Mouse (Mus musculus) lung, embryonic 14.5 days (tissue): ENCODE measurements around the gene Tubd1. TPM values are rescaled to one million over a fixed set of nuclear protein-coding genes. Genes with fewer than 3 reads are reported as not detected.
A peak's percentile ranks its signal among the peaks of the same experiment; 100 is the strongest.

Experiments used
- ATAC-seq: fragments of 200-750 bp; cut with Nextera tagmentation; 2 replicates; pipeline ENCODE4 v1.8.0; 2017; ENCODE audit warnings: mild to moderate bottlenecking, moderate TSS enrichment, moderate library complexity; ENCODE audit not compliant: insufficient read depth
- DNase-seq: peaks from one replicate; pipeline ENCODE4 v3.0.0-alpha.2; 2015
- H3K27ac ChIP-seq: fragments of 300-500 bp; sonication (generic); 2 replicates; pipeline ENCODE4 v1.5.1; 2014; ENCODE audit warnings: low read depth, mild to moderate bottlenecking, moderate library complexity
- H3K27me3 ChIP-seq: fragments of 300-500 bp; sonication (generic); 2 replicates; pipeline ENCODE4 v1.6.1; 2014; ENCODE audit warnings: low read length, control low read depth; ENCODE audit not compliant: insufficient read depth
- H3K36me3 ChIP-seq: fragments of 300-500 bp; sonication (generic); 2 replicates; pipeline ENCODE4 v1.6.1; 2014; ENCODE audit warnings: control low read depth; ENCODE audit not compliant: insufficient read depth
- H3K4me1 ChIP-seq: fragments of 300-500 bp; sonication (generic); 2 replicates; pipeline ENCODE4 v1.6.1; 2014; ENCODE audit warnings: antibody characterized with exemption, control low read depth; ENCODE audit not compliant: insufficient read depth
- H3K4me2 ChIP-seq: fragments of 300-500 bp; sonication (generic); 2 replicates; pipeline ENCODE4 v1.6.1; 2014; ENCODE audit warnings: mild to moderate bottlenecking
- H3K4me3 ChIP-seq: fragments of 300-500 bp; sonication (generic); 2 replicates; pipeline ENCODE4 v1.5.1; 2014; ENCODE audit warnings: low read depth, low read length
- H3K9ac ChIP-seq: fragments of 300-500 bp; sonication (generic); 2 replicates; pipeline ENCODE4 v1.6.1; 2014
- H3K9me3 ChIP-seq: fragments of 300-500 bp; sonication (generic); 2 replicates; pipeline ENCODE4 v1.6.1; 2016; ENCODE audit warnings: low read depth, low read length, control low read depth
- CTCF ChIP-seq: IDR thresholded peaks from 2 replicates; pipeline ENCODE4 v1.5.1; 2016; ENCODE audit warnings: antibody characterized with exemption, low read depth
- WGBS: fragments of 180-500 bp; shearing (Covaris S2); extraction: QIAGEN DNeasy Blood & Tissue Kit; methylation state at CpG from one replicate; pipeline ENCODE4 v1.1.7; 2014; 5-methylcytosine and 5-hydroxymethylcytosine counted together
- polyA plus RNA-seq: library from polyadenylated mRNA; unstranded; fragments of >200 nt; fragmentation: Nextera tagmentation; extraction: Ambion mirVana; gene quantifications from 2 replicates; pipeline ENCODE4 v1.2.1, GENCODE M21; 2014

Tubd1 gene
- polyA plus RNA-seq, 1 experiment from 2014 or later, result 14.2 TPM

DNA sequence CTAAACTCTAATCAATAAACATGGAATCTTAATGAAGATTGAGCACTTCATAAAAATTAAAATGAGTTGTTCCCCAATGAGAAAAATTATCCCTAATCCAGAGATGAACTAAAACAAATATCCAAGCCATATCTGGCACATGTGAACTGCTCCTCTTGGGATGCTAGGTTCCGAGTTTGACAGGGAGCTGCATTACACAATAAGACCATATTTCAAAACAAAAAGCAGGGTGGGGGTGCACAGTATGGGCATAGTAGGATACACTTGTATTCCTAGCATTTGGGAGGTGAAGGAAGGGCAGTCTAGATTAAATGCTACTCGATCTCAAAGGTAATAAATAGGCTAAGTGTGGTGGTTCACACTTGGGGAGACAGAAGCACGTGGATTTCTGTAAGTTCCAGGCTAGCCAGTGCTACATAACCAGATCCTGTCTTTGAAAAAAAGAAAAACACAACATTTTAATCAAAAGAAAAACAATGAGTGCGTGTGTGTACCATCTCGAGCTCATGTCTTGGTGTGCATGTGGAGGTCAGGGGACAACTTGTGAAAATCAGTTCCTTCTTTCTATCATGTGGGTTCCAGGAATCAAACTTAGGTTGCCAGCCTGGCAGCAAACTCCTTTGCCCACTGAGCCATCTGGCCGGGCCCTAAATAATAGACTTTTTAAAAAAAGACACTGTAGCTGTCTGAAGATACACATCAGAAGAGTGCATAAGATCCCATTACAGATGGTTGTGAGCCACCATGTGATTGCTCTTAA, 4.9 kb upstream of the Tubd1 start:
- ATAC-seq (no peak), DNase-seq (no peak)
- H3K9ac ChIP-seq, result no peak overlapping the region
- H3K4me1 ChIP-seq, result peaks cover 7% of the 10 kb centered on the region; the same call in 1 of the 2 replicates
- H3K9me3 ChIP-seq, result no peaks in the 10 kb centered on the region
- H3K27me3 ChIP-seq, result no peaks in the 10 kb centered on the region
- no peak overlapping the region for H3K4me2 ChIP-seq
- no peak for TF ChIP-seq CTCF
- WGBS, result 88% methylated on average over 6 of the region's 6 CpGs
- no peak overlapping the region for H3K4me3 ChIP-seq
- 0 out of 2 replicates have a peak, but pooled peaks cover 6% of the 10 kb centered on the region for H3K36me3 ChIP-seq
- no peak overlapping the region for H3K27ac ChIP-seq

DNA sequence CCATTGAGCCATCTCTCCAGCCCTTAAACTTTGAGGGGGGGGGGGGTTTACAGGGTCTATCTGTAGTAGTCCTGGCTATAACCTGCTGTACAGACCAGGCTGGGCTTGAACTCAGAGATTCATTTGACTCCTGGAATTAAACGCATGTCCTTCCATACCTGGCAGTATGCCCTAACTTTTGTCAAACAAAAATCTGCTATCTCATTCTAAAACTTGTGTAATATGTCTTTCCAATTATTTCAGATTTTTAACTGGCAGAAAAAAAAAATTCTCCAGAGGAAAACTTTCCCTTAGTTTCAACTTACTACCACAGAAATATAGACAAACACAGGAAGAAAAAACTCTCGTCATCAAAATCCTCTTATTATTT, 4.3 kb upstream of the Tubd1 start:
- WGBS, result 84% methylated on average over 2 of the region's 2 CpGs
- DNase-seq (no peak), ATAC-seq (no peak)
- TF ChIP-seq CTCF, result no peak
- 0 out of 2 replicates have a peak, but pooled peaks cover 5% of the 10 kb centered on the region for H3K36me3 ChIP-seq
- no peak overlapping the region for H3K27ac ChIP-seq
- H3K4me1 ChIP-seq, result peaks cover 7% of the 10 kb centered on the region; the same call in 1 of the 2 replicates
- no peak overlapping the region for H3K4me2 ChIP-seq
- H3K27me3 ChIP-seq, result no peaks in the 10 kb centered on the region
- H3K9ac ChIP-seq, result no peak overlapping the region
- H3K4me3 ChIP-seq, result no peak overlapping the region
- no peaks in the 10 kb centered on the region for H3K9me3 ChIP-seq

DNA sequence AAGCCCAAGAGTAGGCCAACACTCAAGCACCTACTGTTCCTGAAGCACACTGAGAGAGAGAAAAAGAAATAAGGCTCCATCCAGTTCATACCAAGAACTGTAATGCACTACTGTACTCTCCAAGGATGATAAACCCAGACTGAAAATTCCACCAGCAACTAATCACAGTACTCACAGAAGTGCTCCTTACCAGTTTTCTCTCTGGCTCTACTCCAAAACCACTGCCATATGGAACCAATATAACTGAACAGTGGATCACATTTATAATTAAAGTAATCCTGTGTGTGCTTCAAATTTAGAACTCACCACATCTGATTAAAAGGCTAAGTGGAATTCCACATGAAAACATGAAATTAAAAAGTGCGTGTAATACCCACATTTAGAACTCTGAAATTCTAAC, 1.9 kb upstream of the Tubd1 start:
- Histone ChIP-seq H3K9me3 (no peaks in the 10 kb centered on the region), H3K4me2 (peak overlapping the region; percentile 79; the same call in 1 of the 2 replicates), H3K9ac (no peak overlapping the region; the same call in 1 of the 2 replicates), H3K4me1 (peaks cover 7% of the 10 kb centered on the region; the same call in 1 of the 2 replicates), H3K4me3 (no peak overlapping the region), H3K36me3 (0 out of 2 replicates have a peak, but pooled peaks cover 5% of the 10 kb centered on the region), H3K27ac (no peak overlapping the region), H3K27me3 (no peaks in the 10 kb centered on the region)
- no peak for TF ChIP-seq CTCF
- DNase-seq (no peak), ATAC-seq (no peak)
- 86% methylated on average over 1 of the region's 1 CpGs for WGBS

DNA sequence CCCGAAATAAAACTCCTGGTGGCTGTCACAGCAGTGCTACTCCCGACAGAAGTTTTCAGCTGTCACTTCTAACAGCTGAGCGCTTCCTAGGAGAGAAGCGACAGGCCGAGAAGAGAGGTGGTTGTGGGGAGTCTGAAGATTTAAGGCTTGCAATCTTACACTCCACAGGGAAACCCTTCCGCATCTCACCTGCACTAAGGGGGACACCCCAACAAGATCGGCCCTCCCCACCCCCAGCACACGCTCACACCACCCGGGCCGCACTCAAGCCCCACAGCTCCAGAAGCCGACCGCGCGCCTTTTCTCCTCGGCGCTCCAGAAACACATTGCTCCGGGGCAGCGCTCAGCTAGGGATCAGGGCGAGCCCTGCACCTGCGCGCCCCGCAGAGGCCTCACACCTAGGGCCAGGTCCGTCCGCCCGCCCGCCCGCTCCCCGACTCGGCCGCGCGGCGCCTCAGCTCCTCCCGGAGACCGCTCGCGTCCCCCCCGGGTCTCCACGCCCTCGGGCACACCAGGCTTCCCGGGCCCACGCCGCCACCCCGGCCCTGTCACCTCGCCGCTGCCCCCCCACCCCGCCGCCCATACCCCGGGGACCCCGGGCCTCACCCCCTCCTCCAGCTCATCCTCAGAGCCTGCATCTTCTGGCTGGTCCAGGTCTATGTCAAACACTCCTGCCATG, 692 bp upstream of the Tubd1 start:
- H3K27ac ChIP-seq, result peak overlapping the region; percentile 84
- peak overlapping the region; percentile 93 for H3K9ac ChIP-seq
- H3K4me3 ChIP-seq, result peak overlapping the region; percentile 95
- peak; percentile 60 for DNase-seq
- under 1% methylated on average over 47 of the region's 50 CpGs for WGBS
- peaks cover 7% of the 10 kb centered on the region; the same call in 1 of the 2 replicates for H3K4me1 ChIP-seq
- 0 out of 2 replicates have a peak, but pooled peaks cover 5% of the 10 kb centered on the region for H3K36me3 ChIP-seq
- no peaks in the 10 kb centered on the region for H3K27me3 ChIP-seq
- TF ChIP-seq CTCF, result no peak
- H3K4me2 ChIP-seq, result peak overlapping the region; percentile 79
- peak; percentile 57 for ATAC-seq
- no peaks in the 10 kb centered on the region for H3K9me3 ChIP-seq

DNA sequence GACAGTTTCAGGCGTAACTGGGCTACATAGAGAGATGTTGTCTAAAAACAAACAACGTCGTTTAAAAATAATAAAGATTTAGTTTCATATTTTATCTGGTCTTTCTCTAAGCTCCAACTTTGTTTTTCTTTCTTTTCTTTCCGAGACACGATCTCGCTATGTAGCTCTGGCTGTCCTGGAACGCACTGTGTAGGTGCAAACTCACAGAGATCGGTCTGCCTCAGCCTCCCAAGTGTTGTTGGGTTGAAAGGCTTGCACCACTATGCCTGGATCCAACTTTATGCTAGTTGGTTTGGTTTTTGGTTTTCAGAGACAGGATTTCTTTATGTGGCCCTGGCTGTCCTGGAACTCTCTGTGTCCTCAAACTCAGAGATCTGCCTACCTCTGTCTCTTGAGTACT, 765 bp downstream of the Tubd1 start:
- H3K4me1 ChIP-seq, result peaks cover 7% of the 10 kb centered on the region; the same call in 1 of the 2 replicates
- peak overlapping the region; percentile 65 for H3K4me2 ChIP-seq
- H3K4me3 ChIP-seq, result peak overlapping the region; percentile 95
- 0 out of 2 replicates have a peak, but pooled peaks cover 8% of the 10 kb centered on the region for H3K36me3 ChIP-seq
- no peak for TF ChIP-seq CTCF
- ATAC-seq (no peak), DNase-seq (peak; percentile 8)
- H3K9ac ChIP-seq, result peak overlapping the region; percentile 50
- H3K27ac ChIP-seq, result peak overlapping the region; percentile 84
- 81% methylated on average over 8 of the region's 8 CpGs for WGBS
- H3K27me3 ChIP-seq, result no peaks in the 10 kb centered on the region
- no peaks in the 10 kb centered on the region for H3K9me3 ChIP-seq

DNA sequence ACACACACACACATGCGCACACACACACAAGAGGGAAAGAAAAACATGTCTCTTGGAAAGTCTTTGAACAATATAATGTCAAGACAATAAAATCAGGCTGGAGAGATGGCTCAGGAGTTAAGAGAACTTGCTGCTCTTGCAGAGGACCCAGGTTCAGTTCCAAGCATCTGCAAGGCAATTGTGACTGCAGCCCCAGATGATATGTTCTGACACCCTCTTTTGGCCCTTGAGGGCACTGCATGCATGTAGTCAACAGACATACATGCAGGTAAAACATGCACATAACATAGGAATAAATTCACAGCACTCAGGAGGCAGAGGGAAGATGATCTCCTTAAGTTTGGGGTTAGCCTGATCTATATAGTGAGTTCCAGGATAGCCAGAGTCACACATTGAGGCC, 2.6 kb downstream of the Tubd1 start:
- no peak overlapping the region for H3K4me2 ChIP-seq
- H3K27me3 ChIP-seq, result no peaks in the 10 kb centered on the region
- H3K9ac ChIP-seq, result no peak overlapping the region
- H3K36me3 ChIP-seq, result 0 out of 2 replicates have a peak, but pooled peaks cover 10% of the 10 kb centered on the region
- 95% methylated on average over 1 of the region's 1 CpGs for WGBS
- no peak overlapping the region for H3K4me3 ChIP-seq
- H3K9me3 ChIP-seq, result no peaks in the 10 kb centered on the region
- DNase-seq, result no peak
- ATAC-seq, result no peak
- no peak overlapping the region for H3K27ac ChIP-seq
- 0 out of 2 replicates have a peak, but pooled peaks have one; percentile 14 for TF ChIP-seq CTCF
- H3K4me1 ChIP-seq, result peaks cover 6% of the 10 kb centered on the region; the same call in 1 of the 2 replicates

DNA sequence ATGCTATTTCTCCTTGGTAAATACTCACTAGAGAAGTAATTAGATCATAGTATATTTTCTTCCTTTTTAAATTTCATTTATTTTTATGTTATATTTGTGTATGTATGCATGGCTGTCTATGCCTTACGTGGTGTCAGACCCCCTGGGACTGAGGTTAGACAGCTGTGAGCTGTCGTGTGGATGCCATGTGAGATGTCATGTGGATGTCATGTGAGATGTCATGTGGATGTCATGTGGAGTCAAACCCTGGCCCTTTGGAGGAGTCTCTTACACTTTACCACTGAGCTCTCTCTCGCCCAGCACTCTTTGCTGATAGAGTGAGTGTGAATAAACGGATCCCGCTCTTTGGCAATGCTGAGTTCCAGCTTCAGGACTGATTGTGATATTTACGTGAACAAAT, 8.7 kb downstream of the Tubd1 start:
- Histone ChIP-seq H3K9ac (no peak overlapping the region), H3K4me2 (no peak overlapping the region), H3K27me3 (no peaks in the 10 kb centered on the region), H3K36me3 (0 out of 2 replicates have a peak, but pooled peaks cover 23% of the 10 kb centered on the region), H3K4me1 (no peaks in the 10 kb centered on the region), H3K27ac (no peak overlapping the region), H3K9me3 (no peaks in the 10 kb centered on the region), H3K4me3 (no peak overlapping the region)
- ATAC-seq (no peak), DNase-seq (no peak)
- no peak for TF ChIP-seq CTCF
- WGBS, result 80% methylated on average over 6 of the region's 6 CpGs
